Mouse (Mus musculus) right cerebral cortex, adult 2 months (tissue): ENCODE data around the gene D230025D16Rik.

Experiments used
- DNase-seq, 2 experiments: peaks; one replicate each; pipeline ENCODE4 v3.0.0; 2021 to 2022; ENCODE audit warnings: low spot score in 2 of 2

Gene D230025D16Rik

DNA sequence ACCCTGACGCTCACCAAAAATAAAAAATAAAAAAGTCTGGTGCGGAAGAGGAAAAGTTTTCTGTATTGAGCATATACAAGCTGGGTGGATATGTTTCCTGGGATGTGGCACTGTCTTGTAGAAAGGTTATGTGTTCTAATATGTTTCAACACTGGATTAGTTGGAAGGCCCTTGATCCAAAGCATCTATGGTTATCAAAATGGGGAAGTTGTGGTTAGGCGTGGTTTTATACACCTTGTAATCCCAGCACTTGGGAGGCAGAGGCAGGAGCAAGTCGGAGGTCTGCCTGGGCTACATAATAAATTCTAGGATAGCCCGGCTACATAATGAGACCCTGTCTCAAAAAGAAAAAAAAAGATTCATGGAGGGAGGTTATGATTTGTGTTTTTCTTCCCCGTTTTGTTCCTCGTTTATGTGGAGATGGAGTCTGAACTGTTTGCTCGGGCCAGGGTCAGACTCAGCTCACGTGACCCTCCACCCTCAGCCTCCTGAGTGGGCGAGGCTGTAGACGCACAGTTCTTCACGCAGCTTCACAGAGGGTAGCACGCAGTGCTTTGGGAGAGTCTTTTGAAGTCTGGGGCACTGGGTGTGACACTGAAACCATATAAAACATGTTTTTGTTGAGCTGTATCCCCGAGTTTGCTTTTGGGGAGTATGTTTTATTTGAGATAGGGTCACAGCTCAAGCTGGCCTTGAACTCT lies 12.6 kb downstream of the D230025D16Rik start:
- DNase-seq, result no peak

DNA sequence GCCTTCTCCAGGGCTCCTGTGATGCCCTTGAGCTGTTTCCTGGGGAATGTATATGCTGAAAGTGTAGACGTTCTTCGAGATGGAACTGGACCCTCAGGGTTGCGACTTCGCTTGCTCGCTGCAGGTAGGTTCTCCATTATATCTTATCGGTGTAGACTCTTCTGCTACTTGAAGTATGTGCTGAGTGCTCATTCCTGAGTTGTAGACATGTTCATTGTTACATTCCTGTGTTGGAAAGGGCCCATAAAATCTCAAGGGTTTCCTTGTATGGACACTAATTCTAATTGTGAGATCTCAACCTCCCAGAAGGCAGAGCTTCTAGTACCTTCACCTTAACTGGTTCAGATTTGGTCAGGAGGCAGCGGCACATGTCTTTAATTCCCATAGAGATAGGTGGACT lies 16.1 kb downstream of the D230025D16Rik start:
- no peak for DNase-seq

DNA sequence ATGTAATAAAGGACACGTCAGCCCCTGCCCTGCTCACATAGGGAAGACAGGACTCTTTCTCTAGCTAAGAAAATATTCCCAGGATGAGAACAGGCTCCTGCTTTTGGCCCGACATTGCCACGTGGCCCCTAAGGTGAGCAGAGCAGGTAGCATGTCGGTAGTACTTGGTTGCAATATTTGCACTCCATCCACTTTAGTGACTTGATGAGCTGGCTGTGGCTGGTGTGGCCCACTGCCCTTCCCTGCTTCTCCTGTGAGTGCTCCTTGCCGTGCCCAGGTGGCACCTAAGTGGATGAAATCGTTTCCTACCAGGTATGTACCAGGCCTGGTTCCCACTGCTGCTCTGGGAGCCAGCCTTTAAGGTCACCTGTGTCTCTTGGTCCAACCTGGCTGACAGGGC lies 27.0 kb downstream of the D230025D16Rik start:
- DNase-seq, result no peak

DNA sequence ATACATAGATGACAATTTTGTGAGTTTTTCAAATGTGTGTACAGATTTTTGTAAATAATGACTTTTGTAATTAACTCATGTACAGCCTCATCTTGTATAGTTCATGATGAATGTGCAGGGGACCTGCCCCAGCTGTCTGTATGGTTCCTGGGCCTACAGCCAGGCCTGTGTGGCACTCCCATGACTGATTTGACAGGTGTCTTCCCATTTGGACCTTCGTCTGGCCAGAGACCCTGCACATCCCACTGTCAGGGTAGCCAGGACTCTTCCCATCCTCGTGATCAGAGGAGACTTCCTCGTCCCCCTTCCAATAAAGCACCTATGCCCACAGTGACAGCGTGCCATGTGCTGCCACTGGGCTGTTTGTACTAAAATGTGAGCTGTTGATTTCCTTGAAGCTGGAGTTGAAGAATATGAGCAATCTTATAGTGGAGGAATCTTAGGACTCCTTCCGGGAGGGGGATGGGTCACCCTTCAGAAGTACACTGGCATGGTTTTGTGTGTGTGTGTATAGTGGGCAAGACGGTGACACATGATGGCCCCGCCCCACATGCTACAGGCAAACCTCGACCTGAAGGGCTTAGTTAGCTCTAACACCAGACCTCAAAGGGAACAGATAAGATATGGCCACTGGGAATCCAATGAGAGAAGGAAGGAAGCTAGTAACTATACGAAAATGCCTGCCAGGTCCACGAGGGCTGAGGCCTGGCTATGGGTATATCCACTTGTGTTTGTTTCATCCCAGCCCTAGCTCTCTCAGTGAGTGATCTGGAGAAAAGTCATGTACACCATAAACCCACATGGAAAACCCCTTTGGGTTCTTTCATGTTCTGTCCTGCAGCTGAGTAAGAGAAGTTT lies 28.0 kb downstream of the D230025D16Rik start:
- no peak for DNase-seq

DNA sequence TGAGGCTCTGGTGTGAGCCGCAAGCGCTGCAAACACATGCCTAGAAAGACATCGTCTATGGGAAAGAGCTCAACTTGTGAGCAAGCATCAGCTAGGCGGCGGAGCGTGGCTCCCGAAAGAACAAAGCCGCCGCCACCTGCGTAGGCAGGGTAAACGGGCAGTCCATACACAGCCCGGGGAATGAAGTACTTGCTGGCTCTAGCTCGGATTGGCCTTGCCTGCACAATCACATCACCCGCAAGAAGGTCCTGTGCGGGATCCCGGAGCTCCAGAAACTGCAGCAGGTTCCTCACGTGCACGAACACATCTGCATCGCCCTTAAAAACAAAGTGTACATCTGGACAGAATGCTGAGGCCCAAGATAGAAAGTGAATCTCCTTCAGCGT lies 28.8 kb downstream of the D230025D16Rik start:
- no peak for DNase-seq

GRCm38 (mm10) chr8:105254152-105254965 lies 29.4 kb downstream of the D230025D16Rik start:
- peak; percentile 88 to 92 for DNase-seq

DNA sequence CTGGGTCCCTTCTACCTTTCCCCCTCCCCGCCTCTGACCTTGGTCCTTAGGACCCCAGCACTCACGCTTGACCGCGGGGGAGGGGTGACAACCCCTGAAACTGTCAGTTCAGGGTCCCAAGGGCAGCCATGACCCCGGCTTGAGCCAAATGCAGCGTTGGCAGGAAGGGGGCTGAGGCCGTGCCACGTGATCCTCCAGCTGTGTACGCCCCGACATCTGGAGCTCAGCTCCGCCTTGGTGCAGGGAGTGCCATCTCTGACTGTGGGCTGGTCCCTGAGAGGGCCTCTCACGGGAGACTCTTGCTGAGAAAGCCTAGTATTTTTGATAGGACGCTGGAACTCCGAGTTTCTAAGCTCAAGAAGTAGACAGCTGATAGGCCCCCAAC lies 30.0 kb downstream of the D230025D16Rik start, which contains the start of gene B3gnt9:
TSS of gene B3gnt9 (minus strand) at position 188 of the 385 bp plus-strand sequence.
- DNase-seq, result no peak

DNA sequence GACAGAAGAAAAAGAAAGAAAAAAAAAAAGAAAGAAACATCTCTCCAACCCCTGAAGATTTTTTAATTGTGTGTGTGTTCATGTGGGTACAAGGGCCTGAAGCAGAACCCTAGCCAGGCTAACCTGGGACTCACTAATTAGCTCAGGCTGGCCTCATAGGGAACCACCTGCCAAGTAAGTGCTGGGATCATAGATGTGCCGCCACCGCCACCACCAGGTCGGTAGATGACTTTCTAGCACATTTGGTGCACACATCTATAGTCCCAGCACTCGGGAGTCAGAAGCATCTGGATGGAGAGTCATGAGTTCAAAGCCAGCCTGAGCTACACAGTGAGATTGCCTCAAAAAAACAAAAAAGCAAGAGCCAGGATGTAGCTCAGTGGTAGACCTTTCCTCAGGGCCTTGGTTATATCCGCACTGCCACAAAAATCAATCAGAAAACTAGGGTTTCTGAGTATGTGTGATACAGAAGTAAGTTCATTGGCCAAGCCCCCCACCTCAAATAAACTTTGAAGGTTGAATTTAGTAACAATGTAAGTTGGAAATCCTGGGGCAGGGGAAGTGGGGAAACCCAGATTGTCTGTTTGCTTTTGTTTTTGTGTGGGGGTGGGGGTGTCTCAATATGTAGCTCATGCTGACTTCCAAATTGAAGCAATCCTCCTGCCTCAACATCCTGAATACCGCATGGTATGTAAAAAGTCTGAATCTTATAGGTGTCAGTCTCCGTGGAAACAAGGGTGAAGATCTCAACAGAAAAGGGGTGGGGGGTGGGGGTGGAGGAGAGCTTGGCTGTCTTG lies 32.6 kb downstream of the D230025D16Rik start:
- DNase-seq, result no peak

DNA sequence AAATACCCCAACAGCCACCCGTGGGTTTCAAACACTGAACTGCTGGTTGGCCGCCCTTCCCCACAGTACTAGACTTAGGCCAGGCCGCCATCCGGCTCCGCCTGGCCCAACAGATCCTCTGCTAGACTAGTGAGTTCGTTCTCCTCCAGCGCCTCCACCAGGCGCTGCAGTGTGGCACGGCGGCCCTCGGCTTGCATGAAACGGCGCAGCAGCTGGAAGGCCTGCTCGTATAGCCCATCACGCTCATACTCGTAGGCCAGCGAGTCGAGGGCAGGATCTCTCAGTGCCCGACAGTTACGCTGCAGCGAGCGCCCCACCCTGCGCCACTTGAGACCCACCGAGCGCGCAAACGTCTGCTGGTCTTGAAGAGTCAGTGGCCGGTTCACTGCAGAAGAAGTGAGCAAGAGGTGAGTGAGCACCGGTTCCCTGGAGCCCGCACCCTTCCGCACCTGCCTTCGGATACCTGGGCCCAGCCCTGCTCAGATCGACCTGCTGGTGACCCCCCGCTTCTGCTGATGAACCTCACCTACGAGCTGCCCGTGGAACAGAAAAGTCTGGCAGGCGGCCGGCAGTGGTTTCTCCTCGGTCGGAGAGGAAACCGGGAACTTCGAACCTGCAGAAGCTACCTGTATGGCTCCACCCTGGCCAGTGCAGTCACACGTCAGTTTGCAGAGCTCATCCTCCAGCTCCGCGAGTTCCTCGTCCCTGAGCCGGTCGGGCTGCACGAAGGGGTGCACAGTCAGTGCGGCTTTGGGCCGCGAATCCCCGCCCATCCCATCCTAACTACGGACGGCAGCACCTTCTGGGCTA lies 34.2 kb downstream of the D230025D16Rik start:
- DNase-seq, result no peak

- peak; percentile 63 to 67 for DNase-seq
Measured at GRCm38 (mm10) chr8:105259721-105260320, 34.9 kb downstream of the D230025D16Rik start.

DNA sequence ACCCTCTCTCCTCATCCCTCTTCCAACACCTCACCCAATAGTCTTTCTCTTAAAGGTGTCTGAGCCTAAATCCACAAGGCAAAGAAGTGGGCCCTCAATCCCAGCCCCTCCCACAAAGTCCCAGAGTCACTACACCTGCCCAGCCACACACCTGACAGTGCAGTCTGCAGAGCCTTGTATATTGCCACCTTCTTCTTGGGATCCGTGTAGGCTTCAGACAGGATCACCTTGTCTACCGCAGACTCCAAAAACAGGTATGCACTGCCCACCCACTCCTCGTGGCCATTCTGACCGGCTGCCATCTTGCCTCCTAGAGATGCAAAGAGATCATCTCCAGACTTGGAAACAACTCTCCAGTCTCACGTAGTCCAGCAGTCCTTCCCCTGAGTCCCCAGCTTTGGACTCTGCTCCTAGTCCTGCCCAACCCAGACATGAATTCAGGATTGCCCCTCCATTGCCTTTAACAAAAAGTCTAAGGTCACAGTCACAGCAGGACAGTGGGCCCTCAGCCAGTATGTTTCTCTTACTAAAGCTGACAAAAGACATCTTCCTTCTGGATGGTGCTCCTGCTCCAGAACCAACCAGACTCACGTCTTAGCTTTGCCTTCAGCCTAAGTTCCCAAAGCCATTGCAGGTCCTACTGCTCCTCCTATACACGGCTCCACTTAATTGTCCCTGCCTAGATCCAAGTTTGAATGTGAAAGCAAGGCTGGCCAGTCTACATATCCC lies 35.6 kb downstream of the D230025D16Rik start:
- no peak for DNase-seq

DNA sequence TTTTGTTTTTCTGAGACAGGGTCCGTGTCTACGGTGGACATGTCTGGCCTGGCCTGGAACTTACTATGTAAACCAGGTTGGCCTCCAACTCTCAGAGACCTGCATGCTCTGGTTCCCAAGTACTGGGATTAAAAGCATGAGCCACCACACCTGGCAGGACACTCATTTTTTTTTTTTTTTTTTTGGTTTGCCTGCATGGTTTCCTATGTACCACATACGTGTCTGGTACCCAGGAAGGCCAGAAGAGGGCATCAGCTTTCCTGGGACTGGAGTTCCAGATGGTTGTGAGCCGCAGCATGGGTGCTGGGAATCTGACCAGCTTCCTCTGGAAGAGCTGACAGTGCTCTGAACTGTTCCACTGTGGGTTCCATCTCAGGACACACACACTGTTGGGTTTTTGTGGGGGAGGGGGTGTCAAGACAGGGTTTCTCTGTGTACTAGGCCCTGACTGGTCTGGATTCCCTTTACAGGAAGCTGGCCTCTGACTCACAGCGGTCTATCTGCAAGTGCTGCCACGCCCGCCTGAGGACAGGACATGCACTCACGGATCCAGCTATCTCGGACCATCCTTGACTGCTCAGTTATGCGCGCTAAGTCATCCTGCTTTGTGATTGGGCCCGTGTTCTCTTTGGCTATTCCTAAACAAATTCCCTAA lies 36.5 kb downstream of the D230025D16Rik start:
- no peak for DNase-seq

DNA sequence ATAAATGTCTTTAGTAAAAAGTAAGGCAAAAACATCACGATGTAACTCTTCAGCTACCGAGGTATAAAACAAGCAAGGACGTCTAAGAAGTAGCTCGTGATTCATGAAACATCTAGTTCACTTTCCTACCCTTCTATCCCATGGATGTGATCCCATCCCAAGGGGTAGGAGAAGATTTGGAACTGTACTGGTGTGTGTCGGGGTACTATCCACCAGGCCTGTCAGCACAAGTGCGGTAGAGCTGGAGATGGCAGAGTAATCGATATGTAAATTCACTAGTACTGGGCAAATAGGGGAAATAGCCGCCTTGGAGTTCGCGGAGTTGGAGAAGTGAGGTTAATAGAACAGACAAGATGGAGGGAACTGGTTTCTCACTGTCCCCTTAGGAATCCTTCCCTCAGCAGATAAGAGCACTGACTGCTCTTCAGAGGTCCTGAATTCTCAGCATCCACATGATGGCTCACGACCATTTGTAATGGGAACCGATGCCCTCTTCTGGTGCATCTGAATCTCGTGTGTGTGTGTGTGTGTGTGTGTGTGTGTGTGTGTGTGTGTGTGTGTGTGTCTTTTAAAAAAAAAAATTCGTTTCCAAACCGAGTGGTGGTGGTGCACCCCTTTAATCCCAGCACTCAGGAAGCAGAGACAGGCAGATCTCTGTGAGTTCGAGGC lies 38.4 kb downstream of the D230025D16Rik start:
- no peak for DNase-seq

GRCm38 (mm10) chr8:105264024-105264982 lies 39.4 kb downstream of the D230025D16Rik start, which contains the start of the genes Tradd and Fbxl8:
Gene Tradd (minus strand): TSS chr8:105264609.
Gene Fbxl8 (plus strand): TSS chr8:105264648.
- DNase-seq, result peak in 1 of 2 experiments; percentile 54

DNA sequence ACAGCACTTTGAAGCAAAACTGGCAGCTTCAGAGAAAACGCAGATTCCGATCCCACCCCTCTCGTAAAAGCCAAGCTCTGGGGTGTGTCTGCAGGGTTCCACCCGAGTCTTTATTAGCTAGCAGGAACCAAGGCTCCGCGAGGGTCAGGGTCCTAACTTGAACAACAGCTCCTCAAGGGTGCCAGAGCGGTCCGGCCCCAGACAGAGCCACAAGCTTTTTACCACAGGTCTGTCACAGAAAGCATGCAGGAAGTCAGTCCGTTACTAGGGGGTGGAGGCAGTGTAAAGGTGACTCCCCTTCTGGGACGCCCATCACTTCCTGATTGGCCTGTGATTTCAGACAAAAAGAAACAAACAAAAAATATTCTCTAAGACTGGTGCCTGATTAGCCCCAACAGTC lies 40.2 kb downstream of the D230025D16Rik start:
- DNase-seq, result no peak

GRCm38 (mm10) chr8:105266775-105267174 lies 41.8 kb downstream of the D230025D16Rik start:
- DNase-seq, result no peak
